In genomic region chr1:176992517-176992916, GRCm38 (mm10) we compare ENCODE assay signal across 10 mouse cellular contexts.
"Had no signal": no experiment of that assay in that cellular context is flagged by ENCODE, and none has a peak within 500 bp of the region (broad histone marks: within the 10 kb centered on the region; RNA-seq: fewer than 3 reads in every experiment).

No protein-coding gene starts in this region.

- ATAC-seq: midbrain, embryonic 13.5 days had no signal

- H3K4me3 ChIP-seq: limb, embryonic 12.5 days; midbrain, embryonic 13.5 days; myocyte; neural tube, embryonic 15.5 days; stomach, embryonic 15.5 days had no signal

- H3K9me3 ChIP-seq: limb, embryonic 12.5 days; midbrain, embryonic 13.5 days; neural tube, embryonic 15.5 days; stomach, embryonic 15.5 days had no signal

- H3K4me2 ChIP-seq: limb, embryonic 12.5 days; midbrain, embryonic 13.5 days; neural tube, embryonic 15.5 days; stomach, embryonic 15.5 days had no signal

- DNase-seq: kidney, postnatal 25 days; liver; lung, adult 18-20 months; right cerebral cortex, postnatal 4 days had no signal

- H3K27me3 ChIP-seq: midbrain, embryonic 13.5 days; stomach, embryonic 15.5 days had no signal

- H3K9ac ChIP-seq: limb, embryonic 12.5 days; liver, embryonic 14.5 days; midbrain, embryonic 13.5 days; neural tube, embryonic 15.5 days; stomach, embryonic 15.5 days had no signal

- H3K27ac ChIP-seq: limb, embryonic 12.5 days; liver, embryonic 14.5 days; neural tube, embryonic 15.5 days; stomach, embryonic 15.5 days had no signal

- H3K36me3 ChIP-seq: limb, embryonic 12.5 days; midbrain, embryonic 13.5 days; neural tube, embryonic 15.5 days; stomach, embryonic 15.5 days had no signal
